Mouse (Mus musculus) ES-Bruce4 (cell line): ENCODE data around the gene Snd1. TPM values are rescaled to one million over a fixed set of nuclear protein-coding genes. Genes with fewer than 3 reads are reported as not detected.

Experiments
- H3K27ac ChIP-seq: 2 replicates; pipeline ENCODE4 v1.5.1; 2012; ENCODE audit warnings: low read length, inconsistent platforms; ENCODE audit not compliant: insufficient read depth
- H3K27me3 ChIP-seq: 2 replicates; pipeline ENCODE4 v1.6.1; 2012; ENCODE audit warnings: mild to moderate bottlenecking, low read length, inconsistent platforms; ENCODE audit not compliant: control insufficient read depth, poor library complexity, insufficient read depth, severe bottlenecking
- H3K36me3 ChIP-seq: 2 replicates; pipeline ENCODE4 v1.6.1; 2012; ENCODE audit warnings: inconsistent platforms, mild to moderate bottlenecking, low read length, moderate library complexity; ENCODE audit not compliant: control insufficient read depth, poor library complexity, insufficient read depth, severe bottlenecking
- H3K4me1 ChIP-seq: one replicate; pipeline ENCODE4 v1.8.1; 2011; ENCODE audit warnings: low read length; ENCODE audit not compliant: control insufficient read depth, insufficient read depth
- H3K4me3 ChIP-seq: 2 replicates; pipeline ENCODE4 v1.5.1; 2011; ENCODE audit warnings: low read depth, mild to moderate bottlenecking, low read length
- H3K9ac ChIP-seq: 2 replicates; pipeline ENCODE4 v1.6.1; 2012; ENCODE audit warnings: low read depth, mild to moderate bottlenecking, inconsistent platforms; ENCODE audit not compliant: poor library complexity, severe bottlenecking
- H3K9me3 ChIP-seq: replicated peaks from 2 replicates; pipeline ENCODE4 v1.6.1; 2012; ENCODE audit warnings: mild to moderate bottlenecking, low read length, inconsistent platforms; ENCODE audit not compliant: control insufficient read depth, poor library complexity, insufficient read depth, severe bottlenecking
- CTCF ChIP-seq: IDR thresholded peaks from one replicate; pipeline ENCODE4 v1.8.1; 2011; ENCODE audit warnings: low read depth, low read length
- EP300 ChIP-seq: IDR thresholded peaks from 2 replicates; pipeline ENCODE4 v1.6.1; 2011; ENCODE audit warnings: low read depth, low read length; ENCODE audit not compliant: insufficient read depth
- POLR2A ChIP-seq: IDR thresholded peaks from one replicate; pipeline ENCODE4 v1.8.1; 2011; ENCODE audit warnings: low read length; ENCODE audit not compliant: insufficient read depth
- polyA plus RNA-seq: library from polyadenylated mRNA; stranded (reverse); fragments of >200 nt; gene quantifications from 2 replicates; pipeline ENCODE4 v1.2.4, GENCODE M21; 2011; ENCODE audit warnings: low read depth; ENCODE audit not compliant: missing spikeins, insufficient read depth, insufficient read length

Gene Snd1
- polyA plus RNA-seq, 1 experiment: 155 TPM

GRCm38 (mm10) chr6:28897326-28898085 lies 422.6 kb downstream of the Snd1 start:
- H3K27ac ChIP-seq: no peak overlapping the region
- H3K9ac ChIP-seq: no peak overlapping the region
- H3K36me3 ChIP-seq: no peaks in the 10 kb centered on the region
- no peaks in the 10 kb centered on the region for H3K9me3 ChIP-seq
- no peaks in the 10 kb centered on the region for H3K27me3 ChIP-seq
- no peak overlapping the region for H3K4me3 ChIP-seq
- no peak for TF ChIP-seq CTCF
- TF ChIP-seq POLR2A: no peak
- no peak for TF ChIP-seq EP300
- H3K4me1 ChIP-seq: no peaks in the 10 kb centered on the region

DNA sequence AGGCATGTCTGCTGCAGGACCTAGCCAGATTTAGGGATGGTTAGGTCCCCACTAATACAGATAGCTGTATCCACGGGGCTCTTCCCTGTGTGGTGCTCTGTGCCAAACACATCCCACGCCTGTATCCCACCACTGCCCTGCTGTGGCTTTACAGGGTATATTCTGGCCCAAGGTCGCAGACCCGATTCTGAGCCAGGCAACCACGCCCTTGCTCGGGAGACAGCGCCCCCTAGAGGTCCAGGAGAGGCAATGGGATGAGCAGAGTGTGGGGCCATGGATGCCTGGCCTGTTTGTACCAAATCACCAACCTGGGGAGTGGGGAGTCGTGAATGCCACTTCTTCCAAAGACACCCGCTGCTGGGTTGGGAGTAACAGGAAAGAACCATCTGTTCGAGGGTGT lies 423.9 kb downstream of the Snd1 start:
- H3K9me3 ChIP-seq: no peaks in the 10 kb centered on the region
- H3K27ac ChIP-seq: no peak overlapping the region
- H3K9ac ChIP-seq: no peak overlapping the region
- no peak overlapping the region for H3K4me3 ChIP-seq
- no peaks in the 10 kb centered on the region for H3K27me3 ChIP-seq
- TF ChIP-seq EP300 (no peak), CTCF (peak; percentile 98), POLR2A (no peak)
- H3K4me1 ChIP-seq: no peaks in the 10 kb centered on the region
- H3K36me3 ChIP-seq: no peaks in the 10 kb centered on the region

GRCm38 (mm10) chr6:28902573-28902972 lies 427.6 kb downstream of the Snd1 start:
- no peak overlapping the region for H3K4me3 ChIP-seq
- H3K27me3 ChIP-seq: no peaks in the 10 kb centered on the region
- no peak overlapping the region for H3K9ac ChIP-seq
- H3K27ac ChIP-seq: no peak overlapping the region
- TF ChIP-seq EP300 (no peak), POLR2A (no peak), CTCF (no peak)
- H3K4me1 ChIP-seq: no peaks in the 10 kb centered on the region
- H3K36me3 ChIP-seq: no peaks in the 10 kb centered on the region
- H3K9me3 ChIP-seq: no peaks in the 10 kb centered on the region

- Histone ChIP-seq H3K4me1 (no peaks in the 10 kb centered on the region), H3K36me3 (no peaks in the 10 kb centered on the region), H3K27ac (no peak overlapping the region), H3K9me3 (no peaks in the 10 kb centered on the region), H3K9ac (no peak overlapping the region), H3K4me3 (no peak overlapping the region), H3K27me3 (no peaks in the 10 kb centered on the region)
- TF ChIP-seq CTCF: peak; percentile 36
- TF ChIP-seq EP300: no peak
Observed at GRCm38 (mm10) chr6:28904417-28904816, 429.5 kb downstream of the Snd1 start.

GRCm38 (mm10) chr6:28905301-28905700 lies 430.4 kb downstream of the Snd1 start:
- TF ChIP-seq POLR2A (no peak), EP300 (no peak), CTCF (no peak)
- Histone ChIP-seq H3K4me3 (no peak overlapping the region), H3K27me3 (no peaks in the 10 kb centered on the region), H3K36me3 (no peaks in the 10 kb centered on the region), H3K9ac (no peak overlapping the region), H3K4me1 (no peaks in the 10 kb centered on the region), H3K27ac (no peak overlapping the region), H3K9me3 (no peaks in the 10 kb centered on the region)

- no peaks in the 10 kb centered on the region for H3K36me3 ChIP-seq
Observed at GRCm38 (mm10) chr6:28909866-28910265, 434.9 kb downstream of the Snd1 start.

More at GRCm38 (mm10) chr6:28909866-28910265, 434.9 kb downstream of the Snd1 start:
- Histone ChIP-seq H3K27me3 (no peaks in the 10 kb centered on the region), H3K4me1 (no peaks in the 10 kb centered on the region), H3K9me3 (no peaks in the 10 kb centered on the region), H3K9ac (no peak overlapping the region), H3K27ac (no peak overlapping the region), H3K4me3 (peak overlapping the region; percentile 25)
- TF ChIP-seq CTCF: no peak
- TF ChIP-seq EP300: no peak
- no peak for TF ChIP-seq POLR2A
